Mouse (Mus musculus): Measurements from ENCODE around the gene Cfi. TPM values are rescaled to one million over a fixed set of nuclear protein-coding genes. Genes with fewer than 3 reads are reported as not detected.
A peak's percentile ranks its signal among the peaks of the same experiment; 100 is the strongest.

The Cfi gene
- polyA plus RNA-seq, 1 experiment from 2014 or later = 0.45 TPM

GRCm38 (mm10) chr3:129912025-129912424 is 76.3 kb downstream of the Cfi start:
- DNase-seq (ENCODE audit: low spot score) (no peak), ATAC-seq (replicated peaks; ENCODE audit: insufficient number of reproducible peaks, low FRiP score, low TSS enrichment, low read depth) (no peak)
- no peak overlapping the region for H3K4me3 ChIP-seq (ENCODE audit: low read depth, low read length)
- H3K36me3 ChIP-seq (replicated peaks; ENCODE audit: control insufficient read depth, insufficient read depth, low read depth, low read length) = peaks cover 3% of the 10 kb centered on the region; the same call in 1 of the 2 replicates
- no peaks in the 10 kb centered on the region for H3K4me1 ChIP-seq (ENCODE audit: control insufficient read depth, insufficient read depth, low read length)
- H3K4me2 ChIP-seq (ENCODE audit: low read depth, low read length) = no peak overlapping the region
- no peaks in the 10 kb centered on the region for H3K9me3 ChIP-seq (replicated peaks; ENCODE audit: control insufficient read depth, low read length)
- no peak overlapping the region for H3K27ac ChIP-seq (replicated peaks; ENCODE audit: low read depth, low read length)
- whole genome bisulfite sequencing = 95% methylated on average over 14 of the region's 14 CpGs
- H3K27me3 ChIP-seq (ENCODE audit: control insufficient read depth, insufficient read depth, low read length) = no peaks in the 10 kb centered on the region
- H3K9ac ChIP-seq (replicated peaks; ENCODE audit: low read length) = no peak overlapping the region

GRCm38 (mm10) chr3:129913241-129913640 is 77.6 kb downstream of the Cfi start:
- WGBS = 92% methylated on average over 13 of the region's 13 CpGs
- DNase-seq (ENCODE audit: low spot score) (no peak), ATAC-seq (replicated peaks; ENCODE audit: insufficient number of reproducible peaks, low FRiP score, low TSS enrichment, low read depth) (no peak)
- Histone ChIP-seq H3K4me1 (ENCODE audit: control insufficient read depth, insufficient read depth, low read length) (no peaks in the 10 kb centered on the region), H3K4me2 (ENCODE audit: low read depth, low read length) (no peak overlapping the region), H3K36me3 (replicated peaks; ENCODE audit: control insufficient read depth, insufficient read depth, low read depth, low read length) (peaks cover 3% of the 10 kb centered on the region; the same call in 1 of the 2 replicates), H3K27ac (replicated peaks; ENCODE audit: low read depth, low read length) (no peak overlapping the region), H3K9ac (replicated peaks; ENCODE audit: low read length) (no peak overlapping the region), H3K9me3 (replicated peaks; ENCODE audit: control insufficient read depth, low read length) (no peaks in the 10 kb centered on the region), H3K4me3 (ENCODE audit: low read depth, low read length) (no peak overlapping the region), H3K27me3 (ENCODE audit: control insufficient read depth, insufficient read depth, low read length) (no peaks in the 10 kb centered on the region)

DNA sequence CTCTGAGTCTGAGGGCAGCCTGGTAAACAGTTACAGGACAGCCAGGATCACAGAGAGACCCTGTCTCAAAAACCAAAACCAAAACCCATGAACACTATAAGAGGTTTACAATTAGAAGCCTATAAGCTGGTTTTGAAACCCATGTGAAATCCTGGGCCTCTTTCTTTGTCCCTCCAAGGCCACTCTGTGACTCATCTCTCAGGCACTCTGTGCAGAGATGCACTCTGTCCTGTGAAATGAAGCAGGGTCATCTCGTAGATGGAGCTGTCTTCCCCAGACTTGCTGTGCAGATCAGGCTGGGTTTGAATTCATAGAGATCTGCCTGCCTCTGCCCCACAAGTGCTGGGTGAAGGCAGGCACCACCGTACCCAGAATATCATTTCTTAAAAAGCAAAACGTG is 81.7 kb downstream of the Cfi start:
- Histone ChIP-seq H3K4me2 (ENCODE audit: low read depth, low read length) (no peak overlapping the region), H3K36me3 (replicated peaks; ENCODE audit: control insufficient read depth, insufficient read depth, low read depth, low read length) (no peaks in the 10 kb centered on the region), H3K9ac (replicated peaks; ENCODE audit: low read length) (no peak overlapping the region), H3K4me1 (ENCODE audit: control insufficient read depth, insufficient read depth, low read length) (no peaks in the 10 kb centered on the region), H3K27ac (replicated peaks; ENCODE audit: low read depth, low read length) (no peak overlapping the region), H3K4me3 (ENCODE audit: low read depth, low read length) (no peak overlapping the region), H3K9me3 (replicated peaks; ENCODE audit: control insufficient read depth, low read length) (no peaks in the 10 kb centered on the region), H3K27me3 (ENCODE audit: control insufficient read depth, insufficient read depth, low read length) (no peaks in the 10 kb centered on the region)
- no peak for DNase-seq (ENCODE audit: low spot score)
- no peak for ATAC-seq (replicated peaks; ENCODE audit: insufficient number of reproducible peaks, low FRiP score, low TSS enrichment, low read depth)
- 81% methylated on average over 3 of the region's 3 CpGs for whole genome bisulfite sequencing

DNA sequence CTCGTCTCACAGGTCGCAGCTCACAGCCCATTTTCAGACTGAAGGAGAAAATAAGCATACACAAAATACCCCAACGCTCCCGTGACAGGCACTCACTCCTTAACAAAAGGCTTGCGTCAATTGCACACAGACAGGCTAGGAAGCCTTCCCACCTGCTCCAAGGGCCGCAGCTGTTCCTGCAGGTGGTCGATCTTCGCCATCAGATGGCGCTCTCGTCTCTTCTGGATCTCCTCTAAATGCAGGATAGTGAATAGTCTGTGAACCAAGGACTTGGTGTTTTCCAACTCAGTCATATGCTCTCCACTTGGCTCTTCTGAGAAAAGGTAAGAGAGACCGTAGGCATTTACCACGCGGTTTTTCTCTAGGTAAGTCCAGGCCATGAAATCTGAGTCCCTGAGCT is 82.8 kb downstream of the Cfi start:
- peak; percentile 34; the same call in 1 of the 2 replicates for ATAC-seq (replicated peaks; ENCODE audit: insufficient number of reproducible peaks, low FRiP score, low TSS enrichment, low read depth)
- H3K9ac ChIP-seq (replicated peaks; ENCODE audit: low read length) = no peak overlapping the region
- DNase-seq (ENCODE audit: low spot score) = peak; percentile 78
- H3K27ac ChIP-seq (replicated peaks; ENCODE audit: low read depth, low read length) = no peak overlapping the region
- no peak overlapping the region for H3K4me2 ChIP-seq (ENCODE audit: low read depth, low read length)
- no peaks in the 10 kb centered on the region for H3K4me1 ChIP-seq (ENCODE audit: control insufficient read depth, insufficient read depth, low read length)
- 10% methylated on average over 13 of the region's 13 CpGs for WGBS
- H3K27me3 ChIP-seq (ENCODE audit: control insufficient read depth, insufficient read depth, low read length) = no peaks in the 10 kb centered on the region
- no peak overlapping the region for H3K4me3 ChIP-seq (ENCODE audit: low read depth, low read length)
- H3K9me3 ChIP-seq (replicated peaks; ENCODE audit: control insufficient read depth, low read length) = no peaks in the 10 kb centered on the region
- H3K36me3 ChIP-seq (replicated peaks; ENCODE audit: control insufficient read depth, insufficient read depth, low read depth, low read length) = no peaks in the 10 kb centered on the region

DNA sequence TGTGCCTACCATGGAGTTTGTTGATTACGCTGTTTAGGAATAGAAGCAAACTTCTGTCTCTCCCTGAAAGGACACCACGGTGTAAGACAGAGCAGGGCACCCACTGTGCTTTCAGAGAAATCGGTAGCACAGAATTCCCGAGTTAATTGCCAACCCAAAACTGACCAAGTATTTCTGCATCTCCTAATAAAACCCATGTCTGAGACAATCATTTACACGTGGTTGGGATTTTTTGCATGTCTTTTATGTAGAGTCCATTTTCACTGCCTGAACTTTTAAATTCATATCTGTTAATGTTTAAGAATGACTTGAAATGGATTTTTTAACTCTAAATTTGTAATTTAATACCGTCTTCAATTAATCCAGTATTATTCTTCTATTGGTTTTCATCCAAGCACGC is 87.9 kb downstream of the Cfi start:
- H3K4me2 ChIP-seq (ENCODE audit: low read depth, low read length) = no peak overlapping the region
- no peak for DNase-seq (ENCODE audit: low spot score)
- WGBS = 82% methylated on average over 7 of the region's 7 CpGs
- H3K36me3 ChIP-seq (replicated peaks; ENCODE audit: control insufficient read depth, insufficient read depth, low read depth, low read length) = no peaks in the 10 kb centered on the region
- no peaks in the 10 kb centered on the region for H3K4me1 ChIP-seq (ENCODE audit: control insufficient read depth, insufficient read depth, low read length)
- H3K27me3 ChIP-seq (ENCODE audit: control insufficient read depth, insufficient read depth, low read length) = no peaks in the 10 kb centered on the region
- no peak for ATAC-seq (replicated peaks; ENCODE audit: insufficient number of reproducible peaks, low FRiP score, low TSS enrichment, low read depth)
- no peak overlapping the region for H3K4me3 ChIP-seq (ENCODE audit: low read depth, low read length)
- H3K9me3 ChIP-seq (replicated peaks; ENCODE audit: control insufficient read depth, low read length) = no peaks in the 10 kb centered on the region
- no peak overlapping the region for H3K9ac ChIP-seq (replicated peaks; ENCODE audit: low read length)
- no peak overlapping the region for H3K27ac ChIP-seq (replicated peaks; ENCODE audit: low read depth, low read length)

Other genes with a start within 250 kb of the Cfi start
- gene Egf, start 80.6 kb upstream of the Cfi start, polyA plus RNA-seq (2014; fragmentation: Nextera tagmentation; extraction: Ambion mirVana) = 1.3 and 1.6 TPM in 2 replicates
- gene Lrit3, start 31.9 kb upstream of the Cfi start, polyA plus RNA-seq (2014; fragmentation: Nextera tagmentation; extraction: Ambion mirVana) = not detected in 2 replicates
- 0.15 and 0.61 TPM in 2 replicates for gene Rrh, start 13.3 kb upstream of the Cfi start, polyA plus RNA-seq (2014; fragmentation: Nextera tagmentation; extraction: Ambion mirVana)
- gene Gar1, start 4.5 kb upstream of the Cfi start, polyA plus RNA-seq (2014; fragmentation: Nextera tagmentation; extraction: Ambion mirVana) = 44.5 and 47.3 TPM in 2 replicates
- gene Pla2g12a, start 42.7 kb downstream of the Cfi start, polyA plus RNA-seq (2014; fragmentation: Nextera tagmentation; extraction: Ambion mirVana) = 30.1 and 30.2 TPM in 2 replicates
- gene Casp6, start 65.5 kb downstream of the Cfi start, polyA plus RNA-seq (2014; fragmentation: Nextera tagmentation; extraction: Ambion mirVana) = 111 and 119 TPM in 2 replicates
- gene Mcub, start 134.3 kb downstream of the Cfi start, polyA plus RNA-seq (2014; fragmentation: Nextera tagmentation; extraction: Ambion mirVana) = 1.6 and 1.7 TPM in 2 replicates
- gene Sec24b, start 225.7 kb downstream of the Cfi start, polyA plus RNA-seq (2014; fragmentation: Nextera tagmentation; extraction: Ambion mirVana) = 24.8 and 33.1 TPM in 2 replicates